Mouse (Mus musculus): Measurements from ENCODE around the gene Ush2a.

Ush2a gene

DNA sequence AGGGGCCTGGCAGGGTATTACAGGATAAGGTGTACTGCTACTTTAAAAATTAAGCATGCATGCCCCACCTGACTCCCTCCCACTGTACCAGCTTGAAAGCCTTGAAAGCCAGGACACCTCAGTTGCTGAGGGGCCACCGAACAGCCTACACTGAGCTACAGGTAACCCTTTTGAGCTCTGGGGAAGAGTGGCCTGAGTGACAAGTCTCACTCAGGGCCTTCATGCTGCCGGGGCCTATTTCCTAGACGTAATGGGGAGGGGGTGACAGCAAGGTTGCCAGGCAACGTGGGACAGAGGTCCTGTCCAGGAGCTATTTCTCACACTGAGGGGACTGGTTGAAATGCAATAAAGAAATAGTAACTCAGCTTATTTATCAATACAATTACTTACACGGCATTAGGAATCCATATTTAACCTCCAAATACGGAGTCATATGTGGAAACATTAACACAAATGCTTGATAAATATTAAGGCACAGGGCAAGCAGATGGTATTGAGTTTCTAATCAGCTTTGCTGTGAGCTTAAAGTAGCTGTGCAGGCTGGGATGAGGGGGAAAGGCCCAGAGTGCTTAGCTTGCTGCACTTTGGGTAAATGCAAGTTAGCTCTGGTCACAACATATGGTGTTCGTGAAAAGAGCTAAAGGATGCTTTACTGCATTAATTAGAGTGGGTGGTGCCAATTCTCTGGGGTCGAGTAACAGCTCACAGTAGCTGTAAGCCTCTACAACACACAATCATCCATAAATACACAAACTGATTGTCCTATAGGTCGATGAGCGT, at the start of gene Ush2a:
Gene Ush2a, plus strand, starts transcription at position 121 of the 780 bp plus-strand sequence.
- no peak for DNase-seq (ENCODE audit: low spot score in 2 of 2)

DNA sequence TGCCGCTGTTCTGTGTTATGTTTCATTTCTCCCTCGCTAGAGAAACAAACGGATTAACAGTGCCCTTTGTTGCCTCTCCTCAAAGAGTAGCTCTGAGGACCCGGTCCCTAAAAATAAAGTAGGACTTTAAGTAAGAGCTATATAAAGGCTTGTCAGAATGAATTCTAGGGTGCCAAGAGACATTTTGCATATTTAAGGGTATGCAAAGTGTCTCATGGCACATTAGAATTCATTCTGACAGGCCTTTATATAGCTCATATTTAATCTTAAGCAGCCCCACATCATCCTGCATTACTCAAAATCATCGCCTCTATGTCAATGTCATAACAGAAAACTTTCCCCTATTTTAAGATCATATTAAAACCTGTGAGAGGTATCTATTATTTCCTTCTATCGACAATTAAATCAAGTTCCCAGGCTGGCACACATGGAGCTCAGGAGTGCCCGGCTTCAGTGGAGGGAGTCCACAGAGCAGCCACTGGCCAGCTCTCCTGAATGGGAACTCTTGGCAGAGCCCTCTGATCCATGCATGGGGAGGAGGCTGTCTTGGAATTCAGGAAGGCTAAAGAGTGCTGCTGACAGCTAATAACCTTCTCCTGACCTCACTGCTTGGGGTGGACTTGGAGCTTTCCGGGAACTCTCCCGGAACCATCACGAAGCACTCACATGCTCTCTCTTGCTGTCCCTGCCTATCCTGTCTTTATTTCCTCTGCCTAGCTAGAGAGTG, 46.8 kb upstream of the Ush2a start:
- DNase-seq (ENCODE audit: low spot score in 2 of 2) = no peak

GRCm38 (mm10) chr1:188221226-188221792, 40.5 kb upstream of the Ush2a start:
- no peak for DNase-seq (ENCODE audit: low spot score in 2 of 2)

DNA sequence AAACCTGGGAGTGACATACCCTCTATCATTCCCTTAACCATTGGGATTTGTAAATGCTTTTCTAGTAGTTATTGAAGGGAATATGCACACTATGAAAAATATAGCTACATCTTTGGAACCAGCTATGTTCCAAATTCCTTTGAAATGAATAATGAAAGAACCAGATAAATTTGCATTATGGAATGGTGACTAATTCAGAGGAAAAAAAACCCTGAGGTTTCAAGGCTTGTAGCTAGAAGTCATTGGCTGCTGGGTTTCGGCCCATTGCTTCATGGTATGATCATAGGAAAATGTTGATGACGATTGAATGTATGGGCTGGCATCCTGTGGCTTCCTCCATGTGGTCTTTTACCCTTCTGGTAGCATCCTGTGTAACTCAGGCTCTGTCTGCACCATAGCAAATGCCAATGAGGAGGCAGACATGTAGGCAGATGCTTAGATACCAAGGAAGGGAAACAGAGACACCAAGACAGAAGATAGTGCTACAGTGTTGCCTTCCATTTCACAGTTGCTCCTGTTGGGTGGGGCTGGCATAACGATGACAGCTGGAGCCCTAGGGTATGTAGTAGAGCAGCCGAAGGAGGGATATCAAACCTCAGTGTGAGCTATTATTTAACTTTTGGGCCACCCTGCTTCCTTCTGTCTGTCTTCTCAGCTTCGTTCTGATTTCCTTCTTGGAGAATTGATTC, 28.6 kb upstream of the Ush2a start:
- DNase-seq (ENCODE audit: low spot score in 2 of 2) = no peak

DNA sequence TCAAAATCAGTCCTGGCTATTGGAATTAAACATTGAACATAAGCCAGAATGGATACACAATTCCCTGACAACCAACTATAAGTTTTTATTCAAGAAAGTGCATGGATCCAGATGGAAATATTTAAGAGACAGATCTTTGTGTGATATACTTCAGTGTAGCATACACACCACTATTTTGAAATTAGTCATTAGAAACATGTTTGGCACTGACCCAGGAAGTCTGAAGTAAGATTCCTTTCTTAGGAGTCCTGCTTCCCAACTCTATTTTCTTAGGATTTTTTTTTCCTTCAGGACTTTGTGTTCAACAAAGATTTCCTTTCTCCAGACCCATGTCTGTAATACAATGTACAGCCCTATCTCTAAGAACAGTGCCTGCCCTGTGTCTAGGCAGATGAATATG, 23.2 kb upstream of the Ush2a start:
- DNase-seq (ENCODE audit: low spot score in 2 of 2) = no peak

- no peak for DNase-seq (ENCODE audit: low spot score in 2 of 2)
Measured at GRCm38 (mm10) chr1:188241766-188242165, 20.1 kb upstream of the Ush2a start.

GRCm38 (mm10) chr1:188257500-188257899, 4.3 kb upstream of the Ush2a start:
- peak; percentile 29 to 32 for DNase-seq (ENCODE audit: low spot score in 2 of 2)

DNA sequence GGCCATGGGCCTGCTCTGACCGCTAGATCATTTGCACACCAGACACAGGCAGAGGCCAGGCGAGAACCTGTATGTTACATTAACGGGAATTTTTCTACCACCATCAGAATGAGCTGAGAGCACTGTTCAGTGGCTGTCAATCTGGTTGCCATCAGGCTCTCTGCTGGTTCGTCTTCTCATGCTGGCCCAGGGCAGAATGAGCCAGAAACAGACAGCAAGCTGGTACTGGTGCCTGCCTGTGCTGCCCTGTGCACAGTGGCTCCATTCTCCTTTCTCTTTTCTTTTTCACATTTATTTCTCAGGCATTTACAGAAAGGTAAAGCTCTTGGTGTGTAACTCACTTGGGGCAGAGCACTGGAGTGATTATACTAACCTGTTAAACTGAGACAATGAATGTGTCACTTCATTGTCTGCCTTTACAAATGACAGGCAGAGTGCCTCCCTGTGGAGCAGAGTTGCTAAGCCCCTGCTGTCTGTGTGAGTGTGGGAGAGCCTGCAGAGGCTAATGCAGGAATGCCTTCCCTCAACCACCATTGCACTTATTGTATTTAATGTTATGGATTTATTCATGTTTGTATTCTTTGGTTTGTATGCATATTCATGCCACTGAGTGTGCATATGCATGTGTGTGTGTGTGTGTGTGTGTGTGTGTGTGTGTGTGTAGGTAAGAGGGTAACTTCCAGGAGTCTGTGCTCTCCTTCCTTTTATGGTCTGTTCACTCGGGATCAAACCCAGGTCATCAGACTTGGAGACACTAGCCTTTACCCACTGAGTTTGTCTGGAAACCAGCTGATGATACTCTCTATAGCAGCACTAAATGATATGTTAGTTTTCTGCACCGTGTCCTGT, 1.3 kb upstream of the Ush2a start:
- no peak for DNase-seq (ENCODE audit: low spot score in 2 of 2)

DNA sequence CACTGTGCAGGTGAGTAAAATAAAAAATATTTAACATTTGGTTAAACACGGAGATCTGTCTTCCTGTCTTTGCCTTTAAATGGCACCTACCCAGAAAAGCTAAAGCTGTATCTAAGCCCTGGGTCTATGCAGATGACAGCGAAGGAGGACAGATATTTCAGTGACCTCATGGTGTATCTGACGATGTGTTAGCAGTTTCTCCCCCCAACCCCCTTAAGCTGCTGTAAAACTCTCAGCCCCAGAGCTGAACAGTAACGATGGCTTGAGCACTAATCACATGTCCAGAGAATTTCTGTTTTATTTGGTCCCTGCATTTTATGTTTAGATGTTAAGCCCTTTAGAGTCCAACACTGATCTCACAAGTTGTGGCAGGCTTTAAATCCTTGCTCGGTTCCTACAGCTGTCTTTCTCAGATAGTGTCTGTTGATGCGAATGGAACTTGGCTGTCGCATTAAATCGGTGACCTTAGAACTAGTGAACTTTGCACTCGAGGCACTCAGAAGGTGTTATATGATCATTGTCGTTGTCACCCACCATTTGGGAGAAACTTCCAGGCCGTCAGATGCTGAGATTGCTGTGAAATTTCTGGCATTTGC, 5.4 kb downstream of the Ush2a start:
- no peak for DNase-seq (ENCODE audit: low spot score in 2 of 2)

DNA sequence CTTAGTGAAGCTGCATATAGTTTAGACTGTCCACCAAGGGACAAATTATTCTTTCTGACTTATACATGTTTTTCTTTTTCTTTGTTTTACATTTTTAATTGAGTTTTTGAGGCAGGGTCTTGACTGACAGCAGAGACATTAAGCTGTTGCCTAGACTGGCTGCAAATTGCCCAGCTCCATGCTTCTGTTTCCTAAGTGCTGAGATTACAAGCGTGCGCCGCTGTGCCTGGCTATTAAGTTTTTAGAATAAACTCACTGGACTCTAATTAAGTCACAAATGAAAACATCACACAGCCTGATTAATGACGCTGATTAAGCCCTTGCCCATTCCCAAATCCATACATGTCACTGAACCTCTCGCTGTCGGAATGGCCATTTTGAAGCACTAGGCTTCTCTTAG, 7.2 kb downstream of the Ush2a start:
- DNase-seq (ENCODE audit: low spot score in 2 of 2) = no peak

DNA sequence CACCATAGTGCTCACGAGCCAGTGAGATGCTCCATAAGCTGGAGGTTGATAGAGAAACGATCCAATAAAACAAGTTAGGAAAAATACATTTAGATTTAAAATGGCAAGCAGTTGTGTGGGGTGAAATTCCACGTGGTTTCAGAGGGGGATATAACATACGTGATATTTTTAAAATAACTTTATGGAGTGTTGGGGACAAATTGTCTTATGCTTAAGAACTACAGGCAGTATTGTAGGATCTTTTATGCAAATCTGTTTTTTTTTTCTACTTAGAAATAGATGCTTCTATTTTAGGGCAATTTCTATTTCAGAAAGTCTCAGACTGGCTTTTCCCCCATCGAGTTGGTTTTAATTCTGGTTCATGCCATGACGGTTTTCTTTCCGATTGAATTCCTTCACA, 51.5 kb downstream of the Ush2a start:
- no peak for DNase-seq (ENCODE audit: low spot score in 2 of 2)

DNA sequence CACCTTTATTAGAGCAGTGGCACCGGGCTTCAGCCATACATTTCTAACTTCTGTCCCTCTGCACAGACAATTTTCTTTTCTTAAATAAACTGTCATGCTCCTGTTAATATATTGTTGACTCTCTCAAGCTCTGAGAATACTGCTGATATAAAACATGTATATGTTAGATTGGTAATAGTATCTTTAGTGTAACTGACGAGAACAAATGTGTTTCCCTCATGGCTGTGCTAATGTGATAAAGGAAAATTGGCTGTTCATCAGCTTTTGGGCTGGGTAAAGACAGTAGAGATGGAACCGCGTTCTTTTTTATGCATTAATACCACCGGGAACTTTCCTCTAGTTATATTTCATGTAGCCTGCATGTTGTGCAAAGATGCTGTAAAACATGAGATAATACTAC, 54.8 kb downstream of the Ush2a start:
- DNase-seq (ENCODE audit: low spot score in 2 of 2) = no peak

GRCm38 (mm10) chr1:188320204-188320603, 58.4 kb downstream of the Ush2a start:
- DNase-seq (ENCODE audit: low spot score in 2 of 2) = no peak

- no peak for DNase-seq (ENCODE audit: low spot score in 2 of 2)
Measured at GRCm38 (mm10) chr1:188321534-188321933, 59.7 kb downstream of the Ush2a start.

DNA sequence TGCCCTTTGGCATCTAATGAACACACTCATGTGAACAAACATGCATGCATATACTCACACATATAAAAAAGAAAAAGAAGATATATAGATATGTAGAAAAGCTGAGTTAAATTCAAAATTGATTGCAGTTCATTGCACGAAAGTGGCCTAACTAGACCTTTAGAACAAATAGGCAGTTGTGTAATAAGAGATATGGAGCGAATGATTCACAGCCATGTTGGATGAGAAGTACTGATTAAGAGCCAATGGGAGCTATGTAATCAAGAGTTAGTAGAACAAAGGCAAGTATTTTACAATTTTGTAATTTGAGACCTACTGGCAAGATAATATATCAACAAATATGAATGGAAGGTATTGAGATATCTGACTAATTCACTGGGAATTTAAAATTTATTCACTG, 68.6 kb downstream of the Ush2a start:
- no peak for DNase-seq (ENCODE audit: low spot score in 2 of 2)

DNA sequence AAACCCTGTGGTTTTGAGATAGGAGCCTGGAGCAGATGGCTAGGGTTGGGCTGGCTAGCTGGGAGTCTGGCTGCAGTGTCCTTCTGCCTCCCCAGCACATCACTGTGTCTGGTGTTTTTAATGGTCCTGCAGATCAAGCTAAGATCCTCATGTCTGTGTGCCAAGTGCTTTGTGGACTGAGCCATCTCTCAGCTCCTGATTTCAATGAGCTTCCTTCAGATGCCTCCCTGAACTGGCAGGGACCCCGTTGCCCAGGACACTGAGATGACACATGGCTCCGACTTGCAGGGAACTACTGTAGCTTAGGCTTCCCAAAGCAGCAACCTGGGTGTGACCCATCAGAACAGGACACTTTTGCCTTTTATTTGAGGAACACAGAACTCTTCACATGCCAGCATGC, 72.1 kb downstream of the Ush2a start:
- peak in 1 of 2 experiments; percentile 22 for DNase-seq (ENCODE audit: low spot score in 2 of 2)

DNA sequence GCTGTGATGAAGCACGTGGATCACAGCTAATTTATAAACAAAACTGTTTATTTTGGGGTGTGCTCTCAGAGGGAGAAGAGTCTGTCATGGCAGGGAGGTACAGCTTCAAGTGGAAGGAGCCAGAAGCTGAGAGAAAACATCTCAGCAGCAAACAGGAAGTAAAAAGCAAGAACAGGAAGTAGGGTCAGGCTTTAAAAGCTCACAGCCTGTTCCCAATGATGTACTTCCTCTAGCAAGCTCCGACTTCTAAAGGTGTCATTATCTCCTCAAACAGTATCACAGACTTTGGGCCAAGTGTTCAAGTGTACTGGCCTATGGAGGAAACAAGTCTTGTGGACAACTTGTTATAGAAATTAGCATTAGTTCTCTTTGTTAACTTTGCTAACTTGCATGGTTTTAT, 85.9 kb downstream of the Ush2a start:
- DNase-seq (ENCODE audit: low spot score in 2 of 2) = no peak

DNA sequence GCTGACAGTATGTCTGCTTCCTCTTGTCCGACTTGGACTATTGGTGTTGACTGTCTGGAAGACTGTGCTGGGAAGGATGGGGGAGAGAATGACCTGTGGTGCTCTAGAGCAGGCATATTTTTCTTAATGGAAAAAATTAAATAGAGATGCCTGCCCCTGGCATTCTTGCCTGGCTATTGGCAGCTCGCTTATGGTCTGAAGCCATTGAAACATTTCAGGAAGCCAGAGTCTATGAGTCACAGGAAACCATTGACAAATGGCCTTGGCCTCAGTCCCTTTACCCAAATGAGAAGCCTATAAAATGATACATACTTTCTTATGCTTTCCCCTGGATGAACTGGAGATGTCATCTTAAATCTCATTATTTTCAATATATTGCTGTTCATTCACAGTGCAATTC, 92.9 kb downstream of the Ush2a start:
- no peak for DNase-seq (ENCODE audit: low spot score in 2 of 2)

- DNase-seq (ENCODE audit: low spot score in 2 of 2) = peak; percentile 32 to 52
Measured at GRCm38 (mm10) chr1:188363548-188363947, 101.7 kb downstream of the Ush2a start.

DNA sequence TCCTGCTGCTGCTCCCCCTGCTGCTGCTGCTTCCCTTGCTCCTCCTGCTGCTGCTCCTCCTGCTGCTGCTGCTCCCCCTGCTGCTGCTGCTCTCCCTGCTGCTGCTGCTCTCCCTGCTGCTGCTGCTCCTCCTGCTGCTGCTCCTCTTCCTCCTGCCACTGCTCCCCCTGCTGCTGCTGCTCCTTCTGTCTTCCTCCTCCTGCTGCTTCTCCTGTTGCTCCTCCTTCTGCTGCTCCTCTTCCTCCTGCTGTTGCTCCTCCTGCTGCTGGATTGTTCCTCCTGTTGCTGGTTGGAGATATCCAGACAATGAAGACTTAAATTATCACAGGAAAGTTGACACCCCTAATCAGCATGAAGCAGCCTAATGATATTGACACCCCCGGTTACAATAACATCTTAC, 123.4 kb downstream of the Ush2a start:
- DNase-seq (ENCODE audit: low spot score in 2 of 2) = no peak

- DNase-seq (ENCODE audit: low spot score in 2 of 2) = no peak
Measured at GRCm38 (mm10) chr1:188385733-188386261, 124.0 kb downstream of the Ush2a start.
